Mouse (Mus musculus): ENCODE measurements around the gene Klf2. TPM values are rescaled to one million over a fixed set of nuclear protein-coding genes. Genes with fewer than 3 reads are reported as not detected.

Klf2 gene
- polyA plus RNA-seq, 1 experiment = 44.7 TPM

GRCm38 (mm10) chr8:72333429-72334143 lies 14.8 kb downstream of the Klf2 start:
- no peaks in the 10 kb centered on the region for H3K9me3 ChIP-seq (replicated peaks; ENCODE audit: control insufficient read depth, insufficient read depth, low read length, poor library complexity, severe bottlenecking)
- TF ChIP-seq POLR2A (IDR thresholded peaks at IDR 0.05; ENCODE audit: insufficient read depth, low read length) (no peak), CTCF (IDR thresholded peaks at IDR 0.05; ENCODE audit: low read depth, low read length) (no peak), EP300 (IDR thresholded peaks at IDR 0.05; ENCODE audit: insufficient read depth, low read depth, low read length) (peak; percentile 98)
- peaks cover 34% of the 10 kb centered on the region for H3K4me1 ChIP-seq (ENCODE audit: control insufficient read depth, insufficient read depth, low read length)
- no peaks in the 10 kb centered on the region for H3K27me3 ChIP-seq (ENCODE audit: control insufficient read depth, insufficient read depth, low read length, poor library complexity, severe bottlenecking)
- H3K36me3 ChIP-seq (ENCODE audit: control insufficient read depth, insufficient read depth, low read length, poor library complexity, severe bottlenecking) = no peaks in the 10 kb centered on the region
- H3K4me3 ChIP-seq (ENCODE audit: low read depth, low read length) = 0 out of 2 replicates have a peak overlapping the region, but pooled peaks have one; percentile 6
- peak overlapping the region; percentile 29 for H3K9ac ChIP-seq (ENCODE audit: low read depth, poor library complexity, severe bottlenecking)
- peak overlapping the region; percentile 100 for H3K27ac ChIP-seq (ENCODE audit: insufficient read depth, low read length)

- Histone ChIP-seq H3K27me3 (ENCODE audit: control insufficient read depth, insufficient read depth, low read length, poor library complexity, severe bottlenecking) (no peaks in the 10 kb centered on the region), H3K9me3 (replicated peaks; ENCODE audit: control insufficient read depth, insufficient read depth, low read length, poor library complexity, severe bottlenecking) (no peaks in the 10 kb centered on the region), H3K4me3 (ENCODE audit: low read depth, low read length) (no peak overlapping the region), H3K9ac (ENCODE audit: low read depth, poor library complexity, severe bottlenecking) (peak overlapping the region; percentile 29; the same call in 1 of the 2 replicates), H3K4me1 (ENCODE audit: control insufficient read depth, insufficient read depth, low read length) (peaks cover 34% of the 10 kb centered on the region), H3K27ac (ENCODE audit: insufficient read depth, low read length) (peak overlapping the region; percentile 100), H3K36me3 (ENCODE audit: control insufficient read depth, insufficient read depth, low read length, poor library complexity, severe bottlenecking) (no peaks in the 10 kb centered on the region)
- TF ChIP-seq CTCF (IDR thresholded peaks at IDR 0.05; ENCODE audit: low read depth, low read length) = no peak
- no peak for TF ChIP-seq POLR2A (IDR thresholded peaks at IDR 0.05; ENCODE audit: insufficient read depth, low read length)
- peak; percentile 98 for TF ChIP-seq EP300 (IDR thresholded peaks at IDR 0.05; ENCODE audit: insufficient read depth, low read depth, low read length)
Measured at GRCm38 (mm10) chr8:72334144-72334641, 15.4 kb downstream of the Klf2 start.

- 0 out of 2 replicates have a peak, but pooled peaks cover 6% of the 10 kb centered on the region for H3K36me3 ChIP-seq (ENCODE audit: control insufficient read depth, insufficient read depth, low read length, poor library complexity, severe bottlenecking)
- TF ChIP-seq POLR2A (IDR thresholded peaks at IDR 0.05; ENCODE audit: insufficient read depth, low read length) (no peak), CTCF (IDR thresholded peaks at IDR 0.05; ENCODE audit: low read depth, low read length) (no peak), EP300 (IDR thresholded peaks at IDR 0.05; ENCODE audit: insufficient read depth, low read depth, low read length) (no peak)
Measured at GRCm38 (mm10) chr8:72336273-72336672, 17.4 kb downstream of the Klf2 start.

GRCm38 (mm10) chr8:72337034-72337433 lies 18.2 kb downstream of the Klf2 start:
- no peak for TF ChIP-seq CTCF (IDR thresholded peaks at IDR 0.05; ENCODE audit: low read depth, low read length)
- TF ChIP-seq POLR2A (IDR thresholded peaks at IDR 0.05; ENCODE audit: insufficient read depth, low read length) = no peak
- TF ChIP-seq EP300 (IDR thresholded peaks at IDR 0.05; ENCODE audit: insufficient read depth, low read depth, low read length) = no peak
- Histone ChIP-seq H3K27ac (ENCODE audit: insufficient read depth, low read length) (peak overlapping the region; percentile 53), H3K36me3 (ENCODE audit: control insufficient read depth, insufficient read depth, low read length, poor library complexity, severe bottlenecking) (0 out of 2 replicates have a peak, but pooled peaks cover 6% of the 10 kb centered on the region), H3K9ac (ENCODE audit: low read depth, poor library complexity, severe bottlenecking) (peak overlapping the region; percentile 29; the same call in 1 of the 2 replicates), H3K4me1 (ENCODE audit: control insufficient read depth, insufficient read depth, low read length) (peaks cover 20% of the 10 kb centered on the region), H3K27me3 (ENCODE audit: control insufficient read depth, insufficient read depth, low read length, poor library complexity, severe bottlenecking) (no peaks in the 10 kb centered on the region), H3K4me3 (ENCODE audit: low read depth, low read length) (no peak overlapping the region), H3K9me3 (replicated peaks; ENCODE audit: control insufficient read depth, insufficient read depth, low read length, poor library complexity, severe bottlenecking) (no peaks in the 10 kb centered on the region)

More at GRCm38 (mm10) chr8:72336273-72336672, 17.4 kb downstream of the Klf2 start:
- H3K4me3 ChIP-seq (ENCODE audit: low read depth, low read length) = no peak overlapping the region
- peaks cover 23% of the 10 kb centered on the region for H3K4me1 ChIP-seq (ENCODE audit: control insufficient read depth, insufficient read depth, low read length)
- peak overlapping the region; percentile 91 for H3K27ac ChIP-seq (ENCODE audit: insufficient read depth, low read length)
- H3K27me3 ChIP-seq (ENCODE audit: control insufficient read depth, insufficient read depth, low read length, poor library complexity, severe bottlenecking) = no peaks in the 10 kb centered on the region
- 0 out of 2 replicates have a peak overlapping the region, but pooled peaks have one; percentile 16 for H3K9ac ChIP-seq (ENCODE audit: low read depth, poor library complexity, severe bottlenecking)
- no peaks in the 10 kb centered on the region for H3K9me3 ChIP-seq (replicated peaks; ENCODE audit: control insufficient read depth, insufficient read depth, low read length, poor library complexity, severe bottlenecking)

GRCm38 (mm10) chr8:72342556-72343300 lies 23.9 kb downstream of the Klf2 start:
- no peak for TF ChIP-seq POLR2A (IDR thresholded peaks at IDR 0.05; ENCODE audit: insufficient read depth, low read length)
- no peak for TF ChIP-seq CTCF (IDR thresholded peaks at IDR 0.05; ENCODE audit: low read depth, low read length)
- TF ChIP-seq EP300 (IDR thresholded peaks at IDR 0.05; ENCODE audit: insufficient read depth, low read depth, low read length) = no peak
- Histone ChIP-seq H3K27ac (ENCODE audit: insufficient read depth, low read length) (0 out of 2 replicates have a peak overlapping the region, but pooled peaks have one; percentile 8), H3K9ac (ENCODE audit: low read depth, poor library complexity, severe bottlenecking) (no peak overlapping the region), H3K4me3 (ENCODE audit: low read depth, low read length) (no peak overlapping the region), H3K4me1 (ENCODE audit: control insufficient read depth, insufficient read depth, low read length) (no peaks in the 10 kb centered on the region), H3K36me3 (ENCODE audit: control insufficient read depth, insufficient read depth, low read length, poor library complexity, severe bottlenecking) (peaks cover 9% of the 10 kb centered on the region; the same call in 1 of the 2 replicates), H3K9me3 (replicated peaks; ENCODE audit: control insufficient read depth, insufficient read depth, low read length, poor library complexity, severe bottlenecking) (no peaks in the 10 kb centered on the region), H3K27me3 (ENCODE audit: control insufficient read depth, insufficient read depth, low read length, poor library complexity, severe bottlenecking) (no peaks in the 10 kb centered on the region)

Data from ES-Bruce4 (cell line).